Mouse (Mus musculus) layer of hippocampus, adult 9-10 months (tissue): ENCODE measurements around the gene Apobec3.

Experiments
- DNase-seq: peaks from one replicate; pipeline ENCODE4 v3.0.0; 2022; ENCODE audit warnings: low spot score

The Apobec3 gene

DNA sequence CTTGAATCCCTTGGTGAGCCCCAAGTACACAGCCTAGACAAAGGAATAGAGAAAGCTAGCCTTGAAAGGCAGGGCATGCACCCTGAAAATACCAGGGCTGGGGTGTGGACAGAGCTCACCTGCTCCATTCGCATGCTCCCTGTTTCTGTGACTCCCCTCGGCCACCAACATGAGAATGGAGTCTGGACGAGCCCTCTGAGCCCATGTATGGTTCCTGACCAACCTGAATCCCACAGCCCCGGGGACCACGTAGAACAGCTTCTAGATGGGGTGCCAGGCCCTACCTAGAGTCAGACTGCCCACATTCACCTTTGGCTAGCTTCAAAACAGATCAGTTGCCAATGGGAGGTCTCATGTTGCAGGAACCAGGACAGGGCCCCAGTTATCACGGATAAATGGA, 59.8 kb downstream of the Apobec3 start:
- DNase-seq = no peak

DNA sequence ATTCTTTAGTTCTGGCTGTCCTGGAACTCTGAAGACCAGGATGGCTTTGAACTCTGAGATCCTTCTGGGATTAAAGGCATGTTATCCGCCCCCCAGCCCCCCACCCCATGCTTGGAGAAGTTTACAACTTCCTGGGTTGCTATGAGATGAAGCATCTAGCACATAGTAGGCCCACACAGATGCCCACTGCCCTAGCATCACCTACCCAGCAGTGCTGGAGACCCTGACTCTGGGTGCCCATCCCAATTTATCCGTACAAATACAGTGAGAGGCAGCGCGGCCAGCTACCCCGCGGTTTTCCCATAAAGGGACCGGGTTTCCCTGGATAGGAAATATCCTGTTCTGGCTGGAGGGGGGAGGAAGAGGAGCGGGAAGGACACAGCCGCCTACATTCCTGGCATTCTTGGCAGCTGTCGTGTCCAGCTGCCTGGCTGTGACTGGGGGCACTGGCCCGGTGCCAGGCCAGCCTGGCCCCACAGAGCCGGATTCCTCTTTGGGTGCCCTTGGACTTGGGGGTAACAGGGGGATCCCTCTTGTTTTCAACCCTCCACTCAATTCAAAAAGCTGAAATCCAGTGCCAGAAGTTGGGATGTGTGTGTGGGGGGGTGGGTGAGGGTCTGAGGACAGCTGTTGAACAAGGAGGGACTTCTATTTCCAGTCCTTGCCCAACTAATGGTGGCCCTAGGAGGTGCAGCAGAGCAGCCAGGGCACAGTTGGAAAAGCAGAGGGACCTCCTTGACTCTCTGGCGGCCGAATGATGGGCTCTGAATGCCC, 60.5 kb downstream of the Apobec3 start:
- DNase-seq = no peak

DNA sequence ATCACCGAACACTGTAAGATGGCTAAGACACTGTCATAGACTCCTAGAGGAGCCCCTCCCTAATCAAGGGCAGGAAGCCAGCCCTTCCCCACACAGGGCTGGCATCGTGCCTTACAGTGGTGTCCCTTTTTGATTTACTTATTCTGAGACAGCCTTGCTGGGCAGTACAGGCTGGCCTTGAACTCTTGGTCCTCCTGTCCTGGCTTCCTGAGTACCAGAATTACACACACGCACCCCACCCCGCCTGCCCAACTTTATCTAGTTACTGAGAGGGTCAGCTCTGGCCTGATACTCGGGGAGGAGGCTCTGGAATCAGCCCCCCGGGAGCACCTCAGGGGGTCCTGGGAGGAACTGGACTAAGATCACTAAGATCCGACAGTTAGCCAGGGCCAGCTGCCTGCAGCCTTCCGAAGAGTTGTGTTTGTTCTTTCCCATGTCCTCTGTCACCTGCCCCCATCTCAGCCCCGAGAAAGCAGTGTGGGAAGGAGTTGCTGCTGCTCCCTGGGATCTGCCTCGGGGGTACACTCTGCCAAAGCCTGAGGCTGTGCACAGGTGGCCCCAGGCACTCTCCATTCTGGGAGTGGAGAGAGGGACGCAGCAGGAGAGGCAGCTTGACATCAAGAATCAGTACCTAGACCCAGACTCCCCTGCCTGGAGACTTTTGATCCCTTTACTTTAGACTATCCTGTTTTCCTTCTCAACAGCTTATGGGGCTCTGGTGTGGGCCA, 61.2 kb downstream of the Apobec3 start:
- no peak for DNase-seq

- DNase-seq = no peak
These were observed 62.0 kb downstream of the Apobec3 start for GRCm38 (mm10) chr15:79953470-79953869.

DNA sequence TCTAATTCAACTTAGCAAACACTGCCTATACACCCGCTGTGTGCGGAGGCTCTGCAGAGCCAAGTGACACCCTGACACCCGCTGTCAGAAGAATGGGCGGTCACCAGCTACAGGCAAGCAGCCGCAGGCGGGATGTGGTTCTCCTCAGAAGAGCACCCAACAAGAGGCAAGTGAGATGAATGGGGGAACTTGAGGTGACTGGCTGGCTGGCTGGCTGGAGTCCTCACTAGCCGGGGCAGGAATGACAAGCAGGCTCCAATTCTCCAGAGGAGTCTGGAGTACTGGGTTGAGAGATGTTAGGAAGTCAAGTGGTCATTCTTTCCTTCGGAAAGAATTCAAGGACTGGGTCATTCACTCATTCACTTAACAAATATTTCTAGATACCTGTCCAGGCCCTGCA, 65.1 kb downstream of the Apobec3 start:
- DNase-seq = no peak

GRCm38 (mm10) chr15:79958418-79958817, 67.0 kb downstream of the Apobec3 start:
- no peak for DNase-seq

- no peak for DNase-seq
These were observed 70.0 kb downstream of the Apobec3 start for GRCm38 (mm10) chr15:79961366-79961921.

DNA sequence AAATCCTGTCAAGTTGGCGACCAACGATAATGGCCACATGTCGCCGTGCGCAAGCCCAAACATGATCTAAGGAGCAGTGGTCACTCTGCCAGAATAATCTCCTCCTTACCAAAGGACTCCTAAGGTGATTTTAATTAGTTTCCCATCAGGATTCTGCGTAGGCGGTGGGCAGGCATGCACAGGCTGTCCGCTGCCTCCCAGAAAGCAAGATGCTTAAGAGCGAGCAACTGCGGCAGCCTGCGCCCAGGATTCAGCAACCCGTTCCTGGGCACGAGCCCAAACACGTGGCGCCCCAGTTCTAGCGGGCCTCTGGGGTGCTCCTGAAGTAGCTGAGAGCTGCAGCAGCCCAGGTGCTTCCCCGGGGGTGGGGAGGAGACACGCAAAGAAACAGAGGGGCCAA, 71.2 kb downstream of the Apobec3 start:
- no peak for DNase-seq

DNA sequence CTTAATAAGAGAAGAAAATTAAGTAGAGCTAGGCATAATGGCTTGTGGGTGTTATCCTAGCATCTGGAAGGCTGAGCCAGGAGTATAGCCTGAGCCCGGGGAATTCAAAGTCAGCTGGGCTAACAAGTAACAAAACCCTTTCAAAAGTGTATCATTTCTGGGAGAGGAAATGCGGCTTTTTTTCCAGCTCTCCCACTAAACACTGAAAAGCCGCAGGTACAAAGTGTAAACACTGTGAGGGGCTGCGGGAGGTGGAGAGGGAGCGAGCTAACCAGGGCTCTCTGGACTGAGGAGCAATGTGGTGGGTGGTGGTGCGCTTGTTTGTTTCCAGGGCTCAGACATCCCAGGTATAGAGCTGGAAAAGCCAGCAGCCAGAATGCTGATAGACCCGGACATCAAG, 72.9 kb downstream of the Apobec3 start:
- DNase-seq = no peak
